Mouse (Mus musculus): Measurements from ENCODE around the gene Tuba1a.

DNA sequence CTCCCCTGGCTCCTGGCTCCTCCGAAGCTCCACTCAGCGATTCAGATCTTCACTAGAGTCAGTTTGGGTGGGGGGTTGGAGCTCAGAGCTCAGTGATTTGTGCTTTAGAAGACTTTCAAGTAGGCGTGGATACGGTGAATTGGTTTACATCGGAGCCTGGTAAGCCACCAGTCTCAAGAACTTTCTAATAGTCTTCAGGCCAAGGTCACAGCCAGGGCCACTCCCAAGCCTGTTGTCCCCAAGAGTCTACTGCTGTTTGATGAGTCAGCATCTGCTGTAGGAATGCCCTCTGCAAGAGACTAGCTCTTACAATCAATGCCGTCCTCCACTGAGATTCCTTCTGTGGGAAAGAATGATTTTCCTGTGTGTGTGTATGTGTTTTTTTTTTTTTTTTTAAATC, 28.6 kb upstream of the Tuba1a start:
- TF ChIP-seq POLR2A (IDR thresholded peaks at IDR 0.05; ENCODE audit: low read depth, low read length) (no peak), CTCF (conservative IDR thresholded peaks at IDR 0.05; ENCODE audit: insufficient read depth, insufficient read length, low read depth, low read length) (no peak)
